Mouse (Mus musculus) mouse trophoblast stem cell (cell line): ENCODE data around the gene Raet1e.
"Not testable (repeated sequence)": the region's sequence is repeated elsewhere in the genome, so short reads cannot be mapped to it uniquely, and the experiment has no call there.

ENCODE experiments used
- in situ Hi-C, 2 experiments: fragments of 300-500 bp; cut with MseI, MboI; formaldehyde crosslinking; loops; 2 replicates in 1 of 2; 3 replicates in 1 of 2; pipeline ENCODE4 v1.15.1; 2025

Raet1e gene

DNA sequence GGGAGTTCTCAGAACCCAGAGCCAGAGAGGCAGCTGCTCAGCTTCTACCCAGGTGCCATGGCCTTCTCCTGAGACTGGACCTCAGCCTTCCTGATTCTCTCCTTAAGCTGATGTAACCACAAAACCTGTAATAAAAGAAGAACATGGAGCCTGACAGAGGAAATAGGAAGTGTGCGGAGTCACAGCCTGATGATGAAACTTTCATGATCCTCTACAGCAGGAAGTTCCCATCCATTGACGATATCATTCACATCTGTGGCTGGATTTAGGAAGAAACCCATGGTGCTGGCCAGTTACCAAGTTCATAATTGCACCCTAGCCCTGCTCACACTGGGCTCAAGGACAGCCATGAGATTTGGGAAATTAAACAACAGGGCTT lies 195.8 kb downstream of the Raet1e start:
- in situ Hi-C loops, result loop anchor here in 1 of 2 experiments (25.0 kb wide), 1 partner anchor 192 kb away; the partner anchor contains the start of genes H60b and Raet1e

DNA sequence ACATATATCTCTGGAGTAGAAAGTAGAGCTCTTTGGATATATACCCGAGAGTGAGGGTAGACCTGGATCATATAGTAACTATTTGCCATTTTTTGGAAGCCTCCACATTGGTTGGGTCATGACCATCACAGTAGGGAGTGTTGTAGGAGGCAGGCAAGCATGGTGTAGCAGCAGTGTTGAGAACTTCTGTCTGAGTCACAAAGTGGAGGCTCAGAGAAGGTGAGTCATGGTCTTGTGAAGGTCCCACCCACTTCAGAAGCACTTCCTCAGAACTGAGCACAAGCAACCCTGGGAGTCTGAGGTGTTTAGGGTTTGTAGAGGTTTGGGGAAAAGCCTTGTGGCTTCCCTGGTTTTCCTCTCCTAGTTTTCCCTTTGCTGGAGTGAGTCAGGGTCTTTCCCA lies 199.0 kb downstream of the Raet1e start:
- in situ Hi-C loops, result loop anchor here in 1 of 2 experiments (25.0 kb wide), 1 partner anchor 195 kb away; the partner anchor contains the start of genes H60b and Raet1e

DNA sequence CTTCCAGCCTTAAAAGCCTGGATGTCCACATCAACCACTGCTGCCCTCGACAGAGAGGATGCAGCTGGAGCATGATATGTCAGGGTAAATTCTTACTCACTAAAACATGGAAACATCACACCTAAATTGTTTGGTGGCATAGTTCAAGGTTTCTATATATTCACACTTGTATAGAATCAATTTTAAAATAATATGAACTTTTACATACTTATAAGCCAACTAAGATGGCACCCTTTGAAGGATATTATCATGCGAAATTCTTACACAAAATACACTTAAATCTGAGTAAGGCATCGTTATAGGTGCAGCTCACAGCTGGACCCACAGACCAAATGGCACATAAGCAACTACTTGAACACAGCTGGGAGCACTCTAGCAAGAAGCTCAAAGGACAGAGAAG lies 201.9 kb downstream of the Raet1e start, which contains the start of gene Raet1d:
Gene Raet1d, plus strand, starts transcription at position 301 of the 400 bp plus-strand sequence.
- in situ Hi-C loops, result loop anchor here in 1 of 2 experiments (25.0 kb wide), 1 partner anchor 198 kb away; the partner anchor contains the start of genes H60b and Raet1e

DNA sequence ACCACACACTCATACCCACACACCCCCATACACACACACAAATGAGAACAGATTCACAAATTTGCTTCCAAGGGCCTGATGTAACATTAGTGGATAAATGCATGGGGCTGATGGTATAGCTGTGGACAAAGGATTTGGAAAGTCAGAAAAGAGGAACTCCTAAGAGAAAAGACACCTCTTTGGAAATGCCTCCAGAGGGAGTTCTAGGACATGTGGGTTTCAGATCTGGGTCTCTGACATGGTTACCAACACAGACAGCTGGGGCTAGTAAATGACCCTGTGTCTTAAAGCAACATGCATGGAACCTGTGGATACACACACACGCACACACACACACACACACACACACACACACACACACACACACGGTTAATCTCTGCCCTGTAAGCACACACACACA lies 202.6 kb downstream of the Raet1e start:
- in situ Hi-C loops, result loop anchor here in 1 of 2 experiments (25.0 kb wide), 1 partner anchor 199 kb away; the partner anchor contains the start of genes H60b and Raet1e

DNA sequence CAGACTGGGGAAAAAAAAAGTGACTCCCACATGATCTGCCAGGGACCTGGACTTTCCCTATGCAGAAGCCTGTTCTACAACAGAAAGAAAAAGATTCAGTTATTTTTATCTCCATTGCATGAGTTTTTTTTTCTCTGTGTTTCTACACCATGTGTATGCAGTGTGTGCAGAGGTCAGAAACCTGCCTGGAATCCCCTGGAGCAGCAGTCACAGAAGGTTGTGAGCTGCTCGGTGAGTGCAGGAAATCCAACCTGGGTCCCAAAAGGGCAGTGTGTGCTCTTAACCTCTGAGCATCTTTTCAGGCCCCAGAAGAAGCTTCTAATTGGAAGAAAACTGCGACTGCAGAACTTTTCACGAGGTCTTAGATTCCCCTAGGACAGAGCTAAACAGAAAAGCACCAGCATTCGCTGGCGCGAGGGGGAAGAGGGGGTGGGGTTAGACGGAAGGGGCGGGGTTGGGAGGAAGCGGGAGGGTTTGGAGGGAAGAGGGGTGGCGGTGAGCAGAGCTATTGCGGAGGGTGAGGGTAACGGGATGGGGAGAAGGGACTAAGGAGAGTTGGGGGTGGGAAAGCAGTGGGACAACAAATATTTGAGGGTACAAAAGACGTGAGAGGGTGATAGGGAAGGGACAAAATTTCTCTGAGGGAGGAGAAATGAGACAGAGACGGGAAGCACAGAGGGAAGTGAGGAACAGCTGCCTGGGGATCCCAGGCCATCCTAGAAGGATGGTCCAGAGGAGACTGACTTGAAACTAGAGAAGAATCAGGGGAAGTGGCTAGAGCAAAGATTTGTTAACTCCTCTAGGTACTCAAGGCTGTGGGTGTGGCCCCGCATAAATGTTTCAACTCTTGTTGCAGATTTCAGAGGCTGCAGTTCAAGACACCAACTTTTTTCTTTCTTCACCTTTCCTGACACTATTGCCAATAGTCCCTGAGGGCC lies 203.3 kb downstream of the Raet1e start:
- in situ Hi-C loops, result loop anchor here in 1 of 2 experiments (25.0 kb wide), 1 partner anchor 199 kb away; the partner anchor contains the start of genes H60b and Raet1e

DNA sequence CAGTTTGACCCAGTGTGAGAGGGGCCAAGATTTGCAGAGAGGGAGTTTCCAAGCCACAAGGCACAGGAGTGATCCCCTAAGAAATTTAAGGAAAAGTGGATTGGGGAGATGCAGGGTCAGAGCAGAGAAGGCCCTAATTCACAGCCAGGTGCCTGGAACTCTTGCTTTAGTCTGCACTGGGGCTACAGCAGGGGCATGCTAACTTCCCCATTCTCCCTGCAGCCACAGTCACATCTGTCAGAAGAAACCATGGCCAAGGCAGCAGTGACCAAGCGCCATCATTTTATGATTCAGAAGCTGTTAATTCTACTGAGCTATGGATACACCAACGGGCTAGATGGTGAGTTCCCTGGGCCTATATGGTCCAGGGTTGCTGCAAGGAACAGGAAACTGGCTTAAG lies 204.1 kb downstream of the Raet1e start:
- in situ Hi-C loops, result loop anchor here in 1 of 2 experiments (25.0 kb wide), 1 partner anchor 200 kb away; the partner anchor contains the start of genes H60b and Raet1e

DNA sequence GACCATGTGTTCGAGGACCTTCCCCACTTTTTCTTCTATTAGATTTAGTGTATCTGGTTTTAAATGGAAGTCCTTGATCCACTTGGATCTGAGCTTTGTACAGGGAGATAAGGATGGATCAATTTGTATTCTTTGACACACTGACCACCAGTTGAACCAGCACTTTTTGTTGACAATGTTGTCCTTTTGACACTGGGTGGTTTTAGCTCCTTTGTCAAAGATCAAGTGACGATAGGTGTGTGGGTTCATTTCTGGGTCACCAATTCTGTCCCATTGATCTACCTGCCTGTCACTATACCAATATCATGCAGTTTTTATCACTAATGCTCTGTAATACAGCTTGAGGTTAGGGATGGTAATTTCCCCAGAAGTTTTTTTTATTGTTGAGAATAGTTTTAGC lies 206.5 kb downstream of the Raet1e start:
- in situ Hi-C loops, result loop anchor here in 1 of 2 experiments (25.0 kb wide), 1 partner anchor 203 kb away; the partner anchor contains the start of genes H60b and Raet1e

DNA sequence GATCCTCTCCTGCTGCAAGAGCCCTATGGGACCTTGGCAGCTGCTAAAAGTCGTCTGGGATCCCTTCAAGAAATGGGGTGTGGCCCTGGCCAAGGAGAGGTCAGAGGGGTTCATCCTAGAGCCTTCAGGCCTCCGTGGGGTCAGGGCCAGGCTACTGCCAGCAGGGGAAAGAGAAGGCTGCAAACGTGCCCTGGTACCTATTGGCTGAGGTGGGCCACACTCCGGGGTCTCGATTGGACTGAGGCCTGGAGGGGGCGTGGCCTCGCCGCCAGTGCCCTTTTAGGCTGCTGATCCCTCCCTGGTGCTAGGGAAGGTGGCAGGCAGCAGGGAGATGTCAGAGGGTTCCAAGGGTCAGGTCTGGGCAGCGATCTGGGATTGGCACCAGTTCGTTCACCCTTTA lies 222.9 kb downstream of the Raet1e start:
- in situ Hi-C loops, result not testable (repeated sequence)

DNA sequence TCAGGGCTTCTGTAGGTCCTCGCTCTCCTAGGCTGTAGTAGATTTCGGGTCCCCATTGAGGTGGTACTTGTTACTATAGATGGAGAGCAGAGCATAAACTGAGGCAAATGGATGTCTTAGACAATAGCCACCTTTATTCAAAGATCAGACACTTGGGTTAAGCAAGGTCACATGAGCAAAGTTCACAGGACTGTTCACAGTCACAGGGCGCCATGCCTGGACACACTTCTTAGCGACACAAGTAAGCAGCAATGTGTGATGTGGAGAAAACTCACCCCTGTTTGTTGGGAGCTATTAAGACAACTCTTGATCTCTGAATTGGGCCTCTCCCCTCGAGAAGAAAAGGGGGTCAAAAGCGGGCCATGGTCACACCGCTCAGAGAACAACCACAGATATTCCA lies 231.8 kb downstream of the Raet1e start:
- in situ Hi-C loops, result not testable (repeated sequence)

DNA sequence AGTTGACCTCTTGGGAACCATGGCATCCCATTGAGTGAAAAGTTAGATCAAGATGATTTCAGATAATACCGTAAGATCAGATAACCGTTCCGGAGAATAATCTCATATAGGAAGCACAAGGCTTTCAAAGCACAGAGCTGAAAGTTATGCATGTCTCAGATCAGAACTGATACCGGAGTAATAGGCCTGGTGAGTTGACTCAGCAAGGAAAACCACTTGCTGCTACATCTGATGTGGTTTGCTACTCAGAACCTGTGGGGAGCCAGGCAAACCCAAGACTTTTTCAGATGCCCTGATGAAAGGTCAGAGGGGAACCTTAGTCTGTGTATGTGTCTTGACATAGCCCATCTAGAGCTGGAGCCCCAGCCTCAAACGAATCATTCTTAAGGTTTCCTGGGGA lies 233.2 kb downstream of the Raet1e start:
- in situ Hi-C loops, result not testable (repeated sequence)

DNA sequence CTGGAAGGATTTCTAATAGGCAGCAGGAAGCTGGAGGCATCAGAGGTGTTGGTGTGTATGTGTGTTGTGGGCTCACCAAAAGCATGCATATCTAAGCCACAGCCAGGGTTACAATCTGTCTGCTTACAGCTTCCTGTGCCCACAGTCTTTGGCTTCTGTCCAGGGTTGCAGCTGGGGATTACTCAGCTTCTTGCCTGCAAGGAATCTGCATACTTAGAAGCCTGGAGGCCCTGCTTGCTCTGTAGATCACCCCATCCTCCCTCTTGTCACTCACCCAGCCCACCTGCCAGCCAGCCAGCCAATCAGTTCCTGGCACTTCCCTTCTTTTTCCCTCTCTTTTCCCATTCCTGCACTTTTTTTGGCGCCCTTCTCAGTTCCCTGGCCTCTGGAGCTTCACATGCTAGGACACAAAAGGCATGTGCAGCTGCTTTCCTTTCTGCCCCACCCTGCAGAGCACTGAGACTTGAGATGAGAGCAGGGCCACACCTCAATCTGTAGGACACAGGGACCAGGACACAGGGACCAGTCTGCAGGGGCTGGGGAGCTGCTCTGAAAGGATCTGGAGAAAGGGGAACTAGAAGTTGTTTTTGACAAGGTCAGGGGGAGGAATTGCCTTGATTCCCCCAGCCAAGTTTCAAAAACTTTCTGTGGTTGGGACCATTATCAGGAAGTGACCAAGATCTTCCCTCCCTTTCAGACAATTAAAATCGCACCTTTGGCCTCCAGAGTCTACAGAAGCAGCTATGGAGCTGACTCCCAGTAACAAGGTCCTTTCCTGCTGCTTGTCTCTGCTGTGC lies 234.9 kb downstream of the Raet1e start:
- in situ Hi-C loops, result not testable (repeated sequence)

DNA sequence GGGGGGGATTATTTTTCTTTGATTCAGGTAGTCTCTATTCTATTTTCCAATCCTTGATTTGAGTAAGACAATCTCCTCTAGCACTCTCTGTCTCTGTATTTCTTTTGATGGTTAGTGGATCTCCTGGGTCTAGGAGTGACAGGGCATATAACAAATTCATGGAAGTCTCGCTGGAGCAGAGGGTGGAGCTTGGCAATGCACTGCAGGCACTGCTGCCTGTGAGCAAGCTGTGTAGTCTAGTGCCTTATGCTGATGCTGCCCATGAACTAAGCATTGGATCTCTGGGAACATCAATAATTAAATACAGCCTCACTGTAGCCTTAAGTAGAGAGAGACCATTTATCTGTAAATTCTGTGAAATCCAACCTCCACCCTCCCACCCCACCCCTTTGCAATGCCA lies 238.3 kb downstream of the Raet1e start:
- in situ Hi-C loops, result not testable (repeated sequence)

DNA sequence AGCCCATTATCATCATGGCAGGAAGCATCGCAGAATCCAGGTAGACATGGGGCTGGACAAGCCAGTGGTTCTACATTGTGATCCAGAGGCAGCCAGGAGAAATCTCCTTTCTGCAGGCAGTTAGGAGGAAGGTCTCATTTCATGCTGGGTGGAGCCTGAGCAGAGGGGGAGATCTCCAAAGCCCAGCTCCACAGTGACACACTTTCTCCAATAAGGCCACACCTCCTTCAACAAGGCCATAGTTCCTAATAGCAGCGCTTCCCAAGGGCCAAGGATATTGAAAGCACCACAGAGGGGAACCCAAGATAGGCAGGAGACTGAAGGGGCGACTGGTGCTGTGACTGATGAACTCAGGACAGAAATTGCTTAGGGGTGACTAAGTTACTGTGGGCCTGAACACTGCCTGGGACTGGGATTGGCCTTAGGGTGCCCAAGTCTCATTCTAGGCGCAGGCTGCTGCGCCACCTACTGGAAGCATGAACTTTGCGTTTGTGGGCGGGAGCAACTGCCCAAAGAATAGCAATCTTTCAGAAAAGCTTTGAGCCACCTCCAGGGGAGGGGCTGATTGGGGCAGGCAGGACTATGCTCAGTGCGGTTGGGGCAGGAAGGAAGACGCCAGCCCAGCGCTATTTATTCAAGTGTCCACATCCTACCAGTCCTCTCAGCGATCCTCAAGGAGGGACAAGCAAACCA lies 244.0 kb downstream of the Raet1e start:
- in situ Hi-C loops, result not testable (repeated sequence)

DNA sequence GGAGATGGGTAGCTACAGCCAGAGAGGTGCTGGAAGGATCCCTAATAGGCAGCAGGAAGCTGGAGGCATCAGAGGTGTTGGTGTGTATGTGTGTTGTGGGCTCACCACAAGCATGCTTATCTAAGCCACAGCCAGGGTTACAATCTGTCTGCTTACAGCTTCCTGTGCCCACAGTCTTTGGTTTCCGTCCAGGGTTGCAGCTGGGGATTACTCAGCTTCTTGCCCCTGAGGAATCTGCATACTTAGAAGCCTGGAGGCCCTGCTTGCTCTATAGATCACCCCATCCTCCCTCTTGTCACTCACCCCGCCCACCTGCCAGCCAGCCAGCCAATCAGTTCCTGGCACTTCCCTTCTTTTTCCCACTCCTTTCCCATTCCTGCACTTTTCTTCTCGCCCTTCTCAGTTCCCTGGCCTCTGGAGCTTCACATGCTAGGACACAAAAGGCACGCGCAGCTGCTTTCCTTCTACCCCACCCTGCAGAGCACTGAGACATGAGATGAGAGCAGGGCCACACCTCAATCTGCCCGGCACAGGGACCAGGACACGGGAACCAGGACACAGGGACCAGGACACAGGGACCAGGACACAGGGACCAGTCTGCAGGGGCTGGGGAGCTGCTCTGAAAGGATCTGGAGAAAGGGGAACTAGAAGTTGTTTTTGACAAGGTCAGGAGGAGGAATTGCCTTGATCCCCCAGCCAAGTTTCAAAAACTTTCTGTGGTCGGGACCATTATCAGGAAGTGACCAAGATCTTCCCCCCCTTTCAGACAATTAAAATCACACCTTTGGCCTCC lies 255.5 kb downstream of the Raet1e start:
- in situ Hi-C loops, result not testable (repeated sequence)
